Mouse (Mus musculus) midbrain, embryonic 16.5 days (tissue): Measurements from ENCODE around the gene Cacna1e. TPM values are rescaled to one million over a fixed set of nuclear protein-coding genes. Genes with fewer than 3 reads are reported as not detected.
A peak's percentile ranks its signal among the peaks of the same experiment; 100 is the strongest.

ENCODE experiments used
- ATAC-seq: fragments of 200-750 bp; cut with Nextera tagmentation; 2 replicates; pipeline ENCODE4 v1.8.0; 2017; ENCODE audit warnings: moderate TSS enrichment
- H3K27ac ChIP-seq: fragments of 300-500 bp; sonication (generic); 2 replicates; pipeline ENCODE4 v1.5.1; 2014; ENCODE audit warnings: mild to moderate bottlenecking, low read length, mixed read lengths
- H3K27me3 ChIP-seq: fragments of 300-500 bp; sonication (generic); 2 replicates; pipeline ENCODE4 v1.6.1; 2014; ENCODE audit warnings: low read depth, low read length, mixed read lengths; ENCODE audit not compliant: control insufficient read depth, insufficient read depth
- H3K36me3 ChIP-seq: fragments of 300-500 bp; sonication (generic); 2 replicates; pipeline ENCODE4 v1.6.1; 2014; ENCODE audit warnings: mild to moderate bottlenecking, low read length, moderate library complexity, mixed read lengths; ENCODE audit not compliant: control insufficient read depth, insufficient read depth
- H3K4me1 ChIP-seq: fragments of 300-500 bp; sonication (generic); 2 replicates; pipeline ENCODE4 v1.6.1; 2014; ENCODE audit warnings: mild to moderate bottlenecking, low read length, mixed read lengths; ENCODE audit not compliant: control insufficient read depth, insufficient read depth
- H3K4me2 ChIP-seq: fragments of 300-500 bp; sonication (generic); 2 replicates; pipeline ENCODE4 v1.6.1; 2014; ENCODE audit warnings: mild to moderate bottlenecking, low read length, mixed read lengths
- H3K4me3 ChIP-seq: fragments of 300-500 bp; sonication (generic); 2 replicates; pipeline ENCODE4 v1.5.1; 2014; ENCODE audit warnings: low read depth, mild to moderate bottlenecking, low read length, moderate library complexity, mixed read lengths
- H3K9ac ChIP-seq: fragments of 300-500 bp; sonication (generic); 2 replicates; pipeline ENCODE4 v1.6.1; 2014; ENCODE audit warnings: low read depth, low read length, mixed read lengths
- H3K9me3 ChIP-seq: fragments of 300-500 bp; sonication (generic); replicated peaks from 2 replicates; pipeline ENCODE4 v1.6.1; 2014; ENCODE audit warnings: mild to moderate bottlenecking, low read length, mixed read lengths; ENCODE audit not compliant: control insufficient read depth, poor library complexity, severe bottlenecking
- WGBS: fragments of 180-500 bp; shearing (Covaris S2); extraction: QIAGEN DNeasy Blood & Tissue Kit; methylation state at CpG from one replicate; pipeline ENCODE4 v1.1.7; 2014; 5-methylcytosine and 5-hydroxymethylcytosine counted together
- polyA plus RNA-seq: library from polyadenylated mRNA; unstranded; fragments of >200 nt; fragmentation: Nextera tagmentation; extraction: Ambion mirVana; gene quantifications from 2 replicates; pipeline ENCODE4 v1.2.1, GENCODE M21; 2015

Gene Cacna1e
- polyA plus RNA-seq, 1 experiment from 2014 or later, result 18.2 TPM

DNA sequence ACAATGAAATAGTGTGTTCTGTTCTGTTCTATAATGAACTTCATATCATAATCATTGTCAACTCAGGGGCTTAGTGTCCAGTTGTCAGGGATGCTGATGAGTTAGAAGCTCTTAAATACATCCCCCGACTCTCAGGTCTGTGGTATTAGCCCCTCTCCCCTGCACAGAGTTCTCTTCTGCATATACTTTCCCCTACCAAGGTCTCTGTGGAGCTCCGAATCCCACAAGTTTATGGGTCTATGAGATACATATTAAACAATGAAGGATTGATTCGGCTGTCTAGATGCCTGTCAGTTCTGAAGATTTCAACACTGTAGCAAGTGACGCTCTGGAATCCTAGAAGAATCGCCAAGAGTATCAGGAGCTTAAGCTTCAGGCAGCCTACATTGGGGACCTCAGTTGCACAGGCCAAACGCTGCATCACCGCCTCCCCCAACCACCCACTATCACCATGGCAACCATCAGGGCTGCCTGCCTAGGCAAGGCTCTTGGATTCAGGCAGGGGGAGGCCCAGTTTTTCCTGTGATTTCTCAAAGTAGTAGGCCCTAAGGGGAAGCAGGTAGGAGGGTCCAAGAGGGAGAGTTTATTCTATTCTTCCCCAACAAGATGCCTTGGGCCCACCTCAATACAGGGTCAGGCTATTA lies 223.0 kb downstream of the Cacna1e start:
- ATAC-seq, result peak; percentile 96
- H3K9ac ChIP-seq, result no peak overlapping the region
- no peaks in the 10 kb centered on the region for H3K27me3 ChIP-seq
- 0 out of 2 replicates have a peak, but pooled peaks cover 2% of the 10 kb centered on the region for H3K36me3 ChIP-seq
- peaks cover 19% of the 10 kb centered on the region for H3K4me1 ChIP-seq
- no peak overlapping the region for H3K4me3 ChIP-seq
- 19% methylated on average over 7 of the region's 7 CpGs for WGBS
- peak overlapping the region; percentile 7; the same call in 1 of the 2 replicates for H3K4me2 ChIP-seq
- H3K9me3 ChIP-seq, result no peaks in the 10 kb centered on the region
- peak overlapping the region; percentile 75 for H3K27ac ChIP-seq

DNA sequence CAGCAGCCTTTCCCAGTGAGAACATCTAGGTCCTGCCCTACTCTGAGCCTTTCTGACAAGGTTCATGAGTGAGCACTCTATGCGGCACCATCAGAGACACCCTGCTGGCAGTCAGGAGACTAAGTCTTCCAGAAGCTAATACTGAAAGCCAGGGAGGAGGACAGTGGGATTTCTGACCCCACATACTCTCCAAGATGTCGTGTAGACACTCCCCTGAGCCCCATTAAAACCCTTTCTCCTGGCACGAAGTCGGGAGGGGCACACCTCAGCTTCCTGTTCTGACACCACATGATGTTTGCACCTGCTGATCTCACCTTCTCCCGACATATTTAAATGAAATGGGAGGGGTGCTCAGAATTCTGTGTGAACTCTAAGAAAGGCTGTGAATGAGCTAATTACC lies 226.9 kb downstream of the Cacna1e start:
- no peak overlapping the region for H3K9ac ChIP-seq
- H3K9me3 ChIP-seq, result no peaks in the 10 kb centered on the region
- no peak overlapping the region for H3K4me2 ChIP-seq
- H3K4me1 ChIP-seq, result peaks cover 16% of the 10 kb centered on the region
- WGBS, result 83% methylated on average over 5 of the region's 5 CpGs
- H3K4me3 ChIP-seq, result no peak overlapping the region
- no peak for ATAC-seq
- H3K36me3 ChIP-seq, result no peaks in the 10 kb centered on the region
- no peak overlapping the region for H3K27ac ChIP-seq
- no peaks in the 10 kb centered on the region for H3K27me3 ChIP-seq

DNA sequence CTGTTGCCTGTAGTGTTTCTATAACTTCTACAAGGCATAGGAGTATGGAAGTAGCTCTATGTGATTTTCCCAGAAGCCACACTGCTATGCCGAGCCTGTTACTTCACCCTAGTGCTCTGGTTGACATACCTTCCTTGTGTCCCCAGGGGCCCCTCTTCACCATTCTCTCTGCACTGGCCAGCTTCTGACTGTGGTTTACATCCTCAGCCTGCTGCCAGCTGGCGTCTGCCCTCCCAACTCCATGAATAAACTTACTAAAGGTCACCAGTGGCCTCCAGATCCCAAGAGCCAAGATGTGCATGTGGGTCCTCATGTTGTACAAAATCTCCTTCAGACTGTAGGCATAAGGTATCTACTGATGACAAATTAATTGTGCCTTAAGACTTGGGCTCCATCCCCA lies 230.3 kb downstream of the Cacna1e start:
- Histone ChIP-seq H3K4me3 (no peak overlapping the region), H3K9ac (no peak overlapping the region), H3K4me2 (no peak overlapping the region), H3K27me3 (no peaks in the 10 kb centered on the region), H3K36me3 (no peaks in the 10 kb centered on the region), H3K9me3 (no peaks in the 10 kb centered on the region), H3K27ac (no peak overlapping the region), H3K4me1 (no peaks in the 10 kb centered on the region)
- no peak for ATAC-seq
- 84% methylated on average over 2 of the region's 2 CpGs for WGBS

DNA sequence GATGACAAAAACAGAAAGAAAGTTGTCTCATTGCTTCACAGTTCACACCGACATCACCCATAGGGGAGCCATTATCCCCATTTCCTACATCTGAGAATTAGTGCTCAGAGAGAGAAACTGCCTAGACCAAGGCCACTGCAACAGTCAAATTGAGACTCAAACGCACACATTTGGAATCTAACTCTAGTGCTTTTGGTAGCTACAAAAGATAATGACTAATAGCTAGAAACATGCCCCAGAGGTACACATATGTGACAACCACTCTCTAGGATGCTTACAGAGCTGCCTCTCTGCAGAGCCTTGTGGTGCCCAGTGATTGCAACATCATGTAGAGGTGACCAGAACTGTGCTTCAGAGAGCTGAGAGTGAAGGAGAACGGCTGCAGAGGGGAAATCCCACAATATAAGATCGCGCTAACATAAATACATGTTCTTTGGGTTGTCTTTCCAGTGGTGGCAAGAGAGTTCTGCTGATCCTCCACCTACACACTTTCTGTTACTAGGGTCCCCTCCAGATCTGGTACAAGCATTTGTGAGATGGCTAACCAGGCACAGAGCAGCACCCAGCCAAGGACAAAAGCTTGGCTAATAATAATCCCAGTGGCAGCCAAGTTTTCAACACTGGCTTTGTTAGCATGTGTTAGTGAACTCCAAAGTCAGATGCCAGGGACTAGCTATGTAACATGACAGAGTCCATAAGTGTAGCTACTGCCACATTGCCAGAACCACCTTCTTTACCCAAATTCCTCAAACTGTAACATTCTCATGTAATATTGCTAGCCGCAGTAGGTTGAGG lies 237.9 kb downstream of the Cacna1e start:
- no peaks in the 10 kb centered on the region for H3K9me3 ChIP-seq
- H3K27me3 ChIP-seq, result no peaks in the 10 kb centered on the region
- no peak overlapping the region for H3K27ac ChIP-seq
- no peak overlapping the region for H3K4me2 ChIP-seq
- H3K4me1 ChIP-seq, result peaks cover 6% of the 10 kb centered on the region; the same call in 1 of the 2 replicates
- H3K9ac ChIP-seq, result no peak overlapping the region
- ATAC-seq, result no peak
- WGBS, result 87% methylated on average over 6 of the region's 6 CpGs
- no peaks in the 10 kb centered on the region for H3K36me3 ChIP-seq
- H3K4me3 ChIP-seq, result no peak overlapping the region

DNA sequence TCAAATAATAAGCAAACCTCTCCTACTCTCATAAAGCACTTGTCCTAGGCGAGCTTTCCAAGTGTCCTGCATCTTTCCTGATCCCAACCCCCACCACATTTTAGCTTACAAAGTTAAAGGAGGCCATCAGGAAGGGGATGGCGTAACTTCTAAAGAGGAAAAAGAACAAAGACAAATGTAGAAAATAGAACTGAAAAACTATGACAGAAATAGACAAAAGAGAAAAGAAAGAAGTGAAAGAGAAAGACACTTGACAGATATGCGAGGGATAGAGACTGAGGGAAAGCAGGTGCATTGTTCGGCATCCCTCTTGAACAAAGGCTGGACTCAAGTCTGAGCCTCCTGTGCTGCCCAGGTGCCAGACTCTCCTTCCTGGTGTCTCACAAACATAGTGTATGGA lies 246.5 kb downstream of the Cacna1e start:
- Histone ChIP-seq H3K27ac (0 out of 2 replicates have a peak overlapping the region, but pooled peaks have one; percentile 30), H3K4me1 (peaks cover 2% of the 10 kb centered on the region; the same call in 1 of the 2 replicates), H3K4me2 (no peak overlapping the region), H3K4me3 (no peak overlapping the region), H3K9me3 (no peaks in the 10 kb centered on the region), H3K27me3 (no peaks in the 10 kb centered on the region), H3K36me3 (peaks cover 2% of the 10 kb centered on the region), H3K9ac (no peak overlapping the region)
- ATAC-seq, result no peak
- WGBS, result 54% methylated on average over 4 of the region's 4 CpGs

DNA sequence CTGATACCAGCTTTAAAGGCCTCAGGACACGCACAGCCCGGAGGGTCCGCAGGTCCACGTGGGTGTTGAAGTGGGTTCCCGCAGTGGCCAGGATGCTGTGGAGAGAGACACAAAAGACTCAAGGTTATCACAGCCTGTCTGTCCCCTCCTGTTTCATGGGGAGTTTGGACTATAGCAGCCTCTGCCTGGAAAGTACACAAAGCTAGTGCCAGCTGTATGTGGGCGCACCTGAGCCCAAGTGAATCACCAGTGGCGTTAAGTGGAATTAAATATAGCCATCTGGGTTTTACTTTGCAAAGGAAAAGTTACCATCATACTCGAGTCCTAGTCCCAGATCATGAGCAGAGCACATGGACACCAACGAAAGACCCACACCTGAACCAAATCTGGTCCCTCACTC lies 248.5 kb downstream of the Cacna1e start:
- Histone ChIP-seq H3K36me3 (peaks cover 2% of the 10 kb centered on the region), H3K9ac (no peak overlapping the region), H3K27ac (no peak overlapping the region), H3K27me3 (no peaks in the 10 kb centered on the region), H3K4me1 (peaks cover 2% of the 10 kb centered on the region; the same call in 1 of the 2 replicates), H3K9me3 (no peaks in the 10 kb centered on the region), H3K4me3 (no peak overlapping the region), H3K4me2 (no peak overlapping the region)
- 88% methylated on average over 9 of the region's 9 CpGs for WGBS
- ATAC-seq, result no peak

DNA sequence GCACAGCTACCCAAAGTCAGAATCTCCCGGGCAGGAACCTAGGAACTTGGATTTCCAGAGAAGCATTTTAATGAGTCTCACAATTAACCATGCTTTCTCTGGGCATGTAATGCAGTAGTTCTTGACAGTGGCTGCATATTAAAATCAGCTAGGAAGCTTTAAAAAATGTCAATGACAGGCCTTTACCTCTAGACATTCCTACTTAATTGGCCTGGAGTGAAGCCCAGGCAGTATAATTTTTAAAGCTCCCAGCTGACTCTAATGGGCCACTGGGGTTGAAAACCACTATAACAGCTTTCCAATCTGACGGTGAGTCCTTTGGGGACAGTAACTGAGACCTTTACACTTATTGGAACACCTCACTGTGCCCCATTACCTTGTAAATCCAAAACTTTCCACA lies 251.4 kb downstream of the Cacna1e start:
- no peaks in the 10 kb centered on the region for H3K27me3 ChIP-seq
- peaks cover 2% of the 10 kb centered on the region for H3K36me3 ChIP-seq
- no peak overlapping the region for H3K9ac ChIP-seq
- H3K4me1 ChIP-seq, result no peaks in the 10 kb centered on the region; the same call in 1 of the 2 replicates
- H3K9me3 ChIP-seq, result no peaks in the 10 kb centered on the region
- no peak overlapping the region for H3K4me3 ChIP-seq
- ATAC-seq, result no peak
- H3K27ac ChIP-seq, result no peak overlapping the region
- WGBS, result 56% methylated on average over 2 of the region's 2 CpGs
- H3K4me2 ChIP-seq, result no peak overlapping the region

DNA sequence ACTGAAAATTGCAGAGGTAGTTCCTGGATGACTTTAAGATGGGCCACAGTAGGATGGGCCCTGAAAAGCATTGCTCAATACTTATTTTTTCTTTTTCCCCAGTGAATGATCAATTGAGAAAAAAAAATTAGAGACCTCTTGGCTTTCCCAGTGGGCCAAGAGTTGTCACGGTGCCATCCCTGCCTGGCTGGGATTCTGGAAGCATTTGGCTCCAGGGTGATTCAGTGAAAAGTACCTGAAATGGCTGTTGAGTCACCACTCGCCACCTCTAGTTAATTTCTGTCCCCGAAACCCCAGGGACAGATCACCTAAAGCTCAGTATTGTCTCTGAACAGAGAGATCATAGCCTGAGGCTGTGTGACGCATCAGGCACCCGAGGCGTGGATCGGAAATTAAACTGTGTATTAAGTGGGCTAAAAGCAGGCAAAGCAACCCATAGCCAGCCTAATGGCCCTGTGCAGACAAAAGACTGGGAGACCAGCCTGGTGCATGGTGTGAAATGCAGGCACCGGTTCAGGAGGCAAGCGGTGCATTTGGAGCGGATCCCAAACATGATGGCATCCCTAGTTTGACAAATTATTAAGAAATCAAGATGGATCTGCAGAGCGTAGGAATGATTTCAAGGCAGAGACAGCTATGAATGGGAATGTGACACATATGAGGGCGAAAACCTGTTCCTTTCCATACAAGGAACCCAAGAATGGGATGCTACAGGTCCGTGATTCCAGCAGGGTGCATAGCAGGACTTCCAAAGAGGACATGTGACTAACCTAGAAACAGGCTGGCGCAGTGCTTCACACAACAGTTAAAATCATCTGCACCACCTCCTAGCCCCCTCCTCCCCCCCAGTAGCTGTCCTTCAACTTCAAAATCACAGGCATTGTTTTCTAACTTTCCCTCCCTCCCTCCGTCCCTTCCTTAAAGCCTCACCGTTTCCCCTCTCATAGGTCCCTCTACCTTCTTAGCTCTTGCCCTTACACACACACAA lies 261.3 kb downstream of the Cacna1e start:
- no peaks in the 10 kb centered on the region for H3K36me3 ChIP-seq
- WGBS, result 73% methylated on average over 16 of the region's 16 CpGs

More for the DNA sequence above, 261.3 kb downstream of the Cacna1e start:
- no peaks in the 10 kb centered on the region for H3K27me3 ChIP-seq
- no peak overlapping the region for H3K4me2 ChIP-seq
- H3K27ac ChIP-seq, result no peak overlapping the region
- no peak overlapping the region for H3K9ac ChIP-seq
- no peaks in the 10 kb centered on the region for H3K9me3 ChIP-seq
- no peaks in the 10 kb centered on the region; the same call in 1 of the 2 replicates for H3K4me1 ChIP-seq
- no peak for ATAC-seq
- no peak overlapping the region for H3K4me3 ChIP-seq
